Mouse (Mus musculus) heart, embryonic 15.5 days (tissue): Measurements from ENCODE around the gene Nf2. TPM values are rescaled to one million over a fixed set of nuclear protein-coding genes. Genes with fewer than 3 reads are reported as not detected.

Experiments
- ATAC-seq: fragments of 200-750 bp; cut with Nextera tagmentation; replicated peaks from 2 replicates; pipeline ENCODE4 v1.8.0; 2017; ENCODE audit warnings: low read depth, moderate TSS enrichment; ENCODE audit not compliant: insufficient number of reproducible peaks, insufficient read depth, low FRiP score
- H3K27ac ChIP-seq: fragments of 300-500 bp; sonication (generic); 2 replicates; pipeline ENCODE4 v1.5.1; 2015; ENCODE audit warnings: mild to moderate bottlenecking, inconsistent platforms
- H3K27me3 ChIP-seq: fragments of 300-500 bp; sonication (generic); 2 replicates; pipeline ENCODE4 v1.6.1; 2015; ENCODE audit warnings: inconsistent platforms
- H3K36me3 ChIP-seq: fragments of 300-500 bp; sonication (generic); 2 replicates; pipeline ENCODE4 v1.6.1; 2015; ENCODE audit warnings: mild to moderate bottlenecking, inconsistent platforms
- H3K4me1 ChIP-seq: fragments of 300-500 bp; sonication (generic); replicated peaks from 2 replicates; pipeline ENCODE4 v1.6.1; 2015; ENCODE audit warnings: inconsistent platforms
- H3K4me2 ChIP-seq: fragments of 300-500 bp; sonication (generic); 2 replicates; pipeline ENCODE4 v1.6.1; 2015; ENCODE audit warnings: inconsistent platforms, mild to moderate bottlenecking, moderate library complexity
- H3K4me3 ChIP-seq: fragments of 300-500 bp; sonication (generic); 2 replicates; pipeline ENCODE4 v1.5.1; 2015; ENCODE audit warnings: mild to moderate bottlenecking, inconsistent platforms
- H3K9ac ChIP-seq: fragments of 300-500 bp; sonication (generic); 2 replicates; pipeline ENCODE4 v1.6.1; 2015; ENCODE audit warnings: mild to moderate bottlenecking, inconsistent platforms
- H3K9me3 ChIP-seq: fragments of 300-500 bp; sonication (generic); replicated peaks from 2 replicates; pipeline ENCODE4 v1.6.1; 2016; ENCODE audit warnings: inconsistent platforms
- WGBS: fragments of 180-500 bp; shearing (Covaris S2); methylation state at CpG from one replicate; pipeline ENCODE4 v1.1.7; 2015; ENCODE audit warnings: mixed read lengths; 5-methylcytosine and 5-hydroxymethylcytosine counted together
- microRNA-seq: library from miRNA; unstranded; fragments of <30 nt; microRNA quantifications from one replicate; pipeline ENCODE4, GENCODE M21; 2016
- polyA plus RNA-seq: library from polyadenylated mRNA; unstranded; fragments of >200 nt; fragmentation: Nextera tagmentation; extraction: Ambion mirVana; gene quantifications from 2 replicates; pipeline ENCODE4 v1.2.1, GENCODE M21; 2015

Nf2 gene
- polyA plus RNA-seq, 1 experiment from 2014 or later, result 39.3 TPM

DNA sequence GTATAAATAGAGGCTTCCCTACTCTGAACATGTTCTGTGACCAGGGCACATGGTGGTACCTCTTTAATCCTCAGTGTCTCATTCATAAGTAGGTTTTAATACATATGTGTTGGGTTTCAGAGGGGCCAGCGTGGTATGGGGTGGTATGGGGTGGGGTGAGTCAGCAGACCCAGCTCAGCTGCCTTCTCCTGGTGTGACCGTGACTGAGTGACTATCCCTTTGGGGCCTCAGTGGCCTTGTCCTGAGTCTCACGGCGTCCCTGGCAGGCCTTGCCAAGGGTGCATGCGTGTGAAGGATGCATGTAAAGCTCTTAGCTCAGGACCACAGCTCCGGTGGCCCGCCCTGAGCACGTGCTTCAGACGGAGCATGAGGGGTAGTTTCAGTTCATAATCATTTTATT lies 129.4 kb downstream of the Nf2 start:
- Histone ChIP-seq H3K9ac (no peak overlapping the region), H3K4me3 (no peak overlapping the region), H3K4me2 (no peak overlapping the region), H3K36me3 (0 out of 2 replicates have a peak, but pooled peaks cover 4% of the 10 kb centered on the region), H3K27me3 (no peaks in the 10 kb centered on the region), H3K4me1 (peaks cover 13% of the 10 kb centered on the region), H3K9me3 (no peaks in the 10 kb centered on the region), H3K27ac (no peak overlapping the region)
- 88% methylated on average over 9 of the region's 9 CpGs for WGBS
- no peak for ATAC-seq

DNA sequence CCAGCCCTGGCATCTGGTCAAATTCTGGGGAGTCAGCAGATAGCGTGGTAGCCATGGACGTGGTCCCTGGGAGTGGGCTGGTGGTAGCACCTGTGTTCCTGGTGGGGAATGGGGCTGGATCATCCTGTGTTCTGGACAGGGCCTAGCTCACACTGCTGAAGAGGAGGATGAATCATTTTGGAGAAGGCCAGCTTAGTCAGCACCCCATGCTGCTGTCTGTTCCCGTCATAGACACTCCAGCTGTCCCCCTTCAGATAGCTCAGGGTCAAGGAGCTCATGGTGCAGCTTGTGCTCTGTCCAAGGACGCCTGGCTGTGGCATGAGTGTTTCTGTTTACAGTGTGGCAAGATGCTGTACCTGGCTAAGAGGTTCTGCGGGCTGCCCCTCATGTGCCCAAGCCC lies 130.8 kb downstream of the Nf2 start:
- Histone ChIP-seq H3K27me3 (no peaks in the 10 kb centered on the region), H3K4me3 (no peak overlapping the region), H3K4me1 (peaks cover 13% of the 10 kb centered on the region), H3K9ac (no peak overlapping the region), H3K4me2 (no peak overlapping the region), H3K36me3 (no peaks in the 10 kb centered on the region), H3K27ac (no peak overlapping the region), H3K9me3 (no peaks in the 10 kb centered on the region)
- peak; percentile 60; the same call in 1 of the 2 replicates for ATAC-seq
- 52% methylated on average over 5 of the region's 5 CpGs for whole genome bisulfite sequencing

DNA sequence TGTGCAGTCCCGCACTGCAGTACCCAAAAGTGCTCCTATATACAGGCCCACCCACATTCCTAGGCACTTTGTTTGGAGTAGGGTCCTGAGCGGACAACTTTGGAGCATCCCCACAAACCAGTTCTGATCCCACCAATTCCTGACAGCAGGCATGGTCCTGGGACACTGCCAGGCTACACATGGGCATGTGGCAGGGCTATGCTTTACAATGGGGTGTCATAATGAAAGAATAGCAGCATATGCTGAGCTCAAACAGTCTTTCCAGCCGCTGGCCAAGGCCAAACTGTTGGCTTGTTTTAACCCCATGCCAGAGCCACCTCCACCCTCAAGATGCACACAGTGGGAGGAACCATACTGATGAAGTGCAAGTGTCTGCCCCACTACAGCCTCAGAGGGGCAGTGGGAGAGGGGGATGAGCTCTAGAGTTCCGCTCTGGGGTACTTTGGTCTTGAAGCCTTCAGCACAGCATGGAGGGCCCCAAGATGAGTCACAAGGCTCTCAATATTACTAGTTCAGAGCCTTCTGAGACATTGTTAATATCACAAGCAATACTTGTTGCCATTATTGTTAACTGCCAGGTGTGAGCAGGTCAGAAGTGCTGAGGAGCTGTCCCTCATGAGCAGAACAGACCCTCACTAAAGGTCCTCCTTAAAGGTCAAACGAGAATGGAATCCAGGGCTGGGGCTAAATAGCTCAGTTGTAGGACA lies 132.7 kb downstream of the Nf2 start:
- Histone ChIP-seq H3K9ac (no peak overlapping the region), H3K9me3 (no peaks in the 10 kb centered on the region), H3K27ac (no peak overlapping the region), H3K4me2 (no peak overlapping the region), H3K36me3 (no peaks in the 10 kb centered on the region), H3K4me1 (peaks cover 13% of the 10 kb centered on the region), H3K27me3 (no peaks in the 10 kb centered on the region), H3K4me3 (no peak overlapping the region)
- no peak for ATAC-seq
- 83% methylated on average over 5 of the region's 5 CpGs for WGBS

Small RNAs within 50 kb of the gene (microRNA-seq; reads per million reads assigned to microRNA genes)
- gene Mir6918, result not detected

Other genes with a start within 250 kb of the Nf2 start
- gene Gm11032, start 229.5 kb downstream of the Nf2 start, polyA plus RNA-seq, result not detected in 2 replicates
- gene Ascc2, start 211.8 kb downstream of the Nf2 start, polyA plus RNA-seq, result 17.7 and 23.3 TPM in 2 replicates
- 1,608 and 2,078 TPM in 2 replicates for gene Uqcr10, start 145.2 kb downstream of the Nf2 start, polyA plus RNA-seq
- 52.7 and 56.2 TPM in 2 replicates for gene Zmat5, start 144.9 kb downstream of the Nf2 start, polyA plus RNA-seq
- 0.05 and 0.09 TPM in 2 replicates for gene Cabp7, start 102.8 kb downstream of the Nf2 start, polyA plus RNA-seq
- gene Nipsnap1, start 24.4 kb upstream of the Nf2 start, polyA plus RNA-seq, result 20.7 and 29.3 TPM in 2 replicates
- gene Thoc5, start 45.8 kb upstream of the Nf2 start, polyA plus RNA-seq, result 18.9 and 22.5 TPM in 2 replicates
- 0.13 and 0.60 TPM in 2 replicates for gene Nefh, start 98.5 kb upstream of the Nf2 start, polyA plus RNA-seq
- gene Ap1b1, start 137.3 kb upstream of the Nf2 start, polyA plus RNA-seq, result 32.1 and 44.9 TPM in 2 replicates
- 0.96 and 1.1 TPM in 2 replicates for gene Rasl10a, start 208.6 kb upstream of the Nf2 start, polyA plus RNA-seq
- gene Gas2l1, start 215.8 kb upstream of the Nf2 start, polyA plus RNA-seq, result 19.4 and 28.2 TPM in 2 replicates
- 26.2 and 30.9 TPM in 2 replicates for gene Rhbdd3, start 249.4 kb upstream of the Nf2 start, polyA plus RNA-seq
- gene Ewsr1, start 249.7 kb upstream of the Nf2 start, polyA plus RNA-seq, result 359 and 482 TPM in 2 replicates